Mouse (Mus musculus) macrophage (primary cell): ENCODE data around the gene Lztfl1. TPM values are rescaled to one million over a fixed set of nuclear protein-coding genes. Genes with fewer than 3 reads are reported as not detected.
"Not testable (repeated sequence)": the region's sequence is repeated elsewhere in the genome, so short reads cannot be mapped to it uniquely, and the experiment has no call there.

ENCODE experiments used
- H3K27ac ChIP-seq: fragments of 350-480 bp; formaldehyde crosslinking; 2 replicates; pipeline ENCODE4 v1.9.0; 2021
- H3K36me3 ChIP-seq: fragments of 350-480 bp; formaldehyde crosslinking; 2 replicates; pipeline ENCODE4 v1.9.0; 2021; ENCODE audit errors: inconsistent target
- H3K4me3 ChIP-seq: fragments of 350-480 bp; formaldehyde crosslinking; 2 replicates; pipeline ENCODE4 v1.9.0; 2021; ENCODE audit errors: inconsistent target
- H3K79me2 ChIP-seq: fragments of 350-480 bp; formaldehyde crosslinking; 2 replicates; pipeline ENCODE4 v1.9.0; 2021; ENCODE audit errors: inconsistent target
- WGBS: methylation state at CpG from one replicate; pipeline ENCODE4 v1.1.7; 2026; ENCODE audit warnings: inconsistent platforms; ENCODE audit not compliant: missing documents; 5-methylcytosine and 5-hydroxymethylcytosine counted together
- polyA plus RNA-seq: library from polyadenylated mRNA; stranded (reverse); fragments of 250-400 nt; gene quantifications from 3 replicates; pipeline ENCODE4 v1.2.4, GENCODE M21; 2018; ENCODE audit warnings: inconsistent platforms
- total RNA-seq, 78 experiments: library from RNA; depleted of rRNA; stranded (reverse); fragments of 250-400 nt; gene quantifications; 1 replicate in 9 of 78; 2 replicates in 24 of 78; 3 replicates in 43 of 78; 4 replicates in 2 of 78; pipeline ENCODE4 v1.2.4; 2018; ENCODE audit warnings: inconsistent platforms in 56 of 78

The Lztfl1 gene
- total RNA-seq (2018; cell fraction: chromatin; rRNA removed), result 100 to 1,000 TPM in 8 of 26 experiments, 10 to 100 TPM in 18; 26.4 to 266 (median 59.9) TPM
- 10 to 100 TPM in 25 of 26 experiments, 1 to 10 TPM in 1; 10.0 to 36.0 (median 15.7) TPM for total RNA-seq (2018; cell fraction: cytosol; rRNA removed)
- total RNA-seq (2018; cell fraction: nucleus; rRNA removed), result 100 to 1,000 TPM in 2 of 26 experiments, 10 to 100 TPM in 24; 18.0 to 129 (median 35.2) TPM
- 9.3 to 35.1 TPM (median 12.2 TPM) in 3 replicates for polyA plus RNA-seq

DNA sequence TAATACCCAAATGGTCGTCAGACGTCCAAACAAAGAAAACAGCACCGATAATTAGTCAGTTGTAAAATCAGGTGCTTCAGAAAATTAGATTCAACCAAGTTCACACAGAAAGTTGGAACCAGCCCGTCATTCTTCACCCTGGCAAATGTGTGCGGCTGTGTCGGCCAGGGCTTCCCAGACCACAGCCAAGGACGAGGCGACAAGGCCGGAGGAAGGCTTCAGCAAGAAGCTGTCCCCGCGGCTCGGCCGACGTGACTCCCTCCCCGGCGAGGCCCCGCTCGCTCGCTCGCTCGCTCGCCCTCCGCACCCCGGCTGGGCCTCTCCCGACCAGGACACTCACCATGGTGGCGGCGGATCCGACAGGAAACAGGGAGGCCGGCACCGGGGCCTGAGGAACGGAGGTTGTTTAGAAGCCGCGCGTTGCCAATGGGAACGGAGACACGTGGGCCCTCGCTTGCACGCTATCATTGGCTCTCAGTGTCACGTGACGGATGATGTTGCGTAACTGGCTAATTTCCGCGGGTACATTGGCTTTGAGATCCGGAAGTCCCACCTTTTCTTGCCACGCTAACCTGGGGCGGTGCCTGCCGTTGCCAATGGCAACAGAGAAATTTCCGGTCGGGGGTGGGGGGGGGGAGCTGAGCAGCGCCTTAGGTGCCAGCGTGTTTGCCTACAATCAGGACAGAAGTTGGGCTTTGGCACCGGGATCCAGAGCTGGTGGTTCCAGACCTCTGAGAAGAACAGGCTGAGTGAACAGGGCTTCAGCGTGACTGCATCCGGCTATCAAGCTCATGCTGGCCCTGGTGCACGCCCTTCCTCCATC is at the start of gene Lztfl1:
TSS of gene Lztfl1 (minus strand) at position 512 of the 823 bp plus-strand sequence.
- Histone ChIP-seq H3K36me3 (no peaks in the 10 kb centered on the region), H3K79me2 (peaks cover 4% of the 10 kb centered on the region; the same call in 1 of the 2 replicates), H3K4me3 (peak within 1 kb of the TSS; percentile 50), H3K27ac (no peak within 1 kb of the TSS)
- WGBS, result under 1% methylated on average over 53 of the region's 55 CpGs

DNA sequence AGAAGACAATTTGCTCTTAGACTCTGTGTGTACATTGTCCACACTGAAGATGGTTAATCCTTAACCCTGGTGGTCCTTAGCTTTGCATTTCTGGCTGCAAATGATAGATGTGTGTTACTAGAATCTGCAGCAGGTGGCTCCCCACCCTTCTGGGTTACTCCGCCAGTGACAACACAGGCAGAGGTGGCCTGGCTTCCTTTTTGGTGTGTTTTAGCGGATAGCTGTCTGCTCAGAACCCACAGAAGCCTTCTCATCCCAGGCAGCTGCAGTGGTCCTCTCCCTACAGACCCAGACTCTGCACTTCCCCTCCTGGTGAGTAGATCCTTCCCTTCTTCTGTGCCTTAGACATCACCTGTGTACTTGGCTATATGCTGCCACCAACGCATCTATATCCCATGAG is 49.5 kb upstream of the Lztfl1 start:
- Histone ChIP-seq H3K4me3 (no peak overlapping the region), H3K79me2 (no peaks in the 10 kb centered on the region), H3K27ac (no peak overlapping the region), H3K36me3 (no peaks in the 10 kb centered on the region)
- WGBS, result 86% methylated on average over 3 of the region's 3 CpGs

DNA sequence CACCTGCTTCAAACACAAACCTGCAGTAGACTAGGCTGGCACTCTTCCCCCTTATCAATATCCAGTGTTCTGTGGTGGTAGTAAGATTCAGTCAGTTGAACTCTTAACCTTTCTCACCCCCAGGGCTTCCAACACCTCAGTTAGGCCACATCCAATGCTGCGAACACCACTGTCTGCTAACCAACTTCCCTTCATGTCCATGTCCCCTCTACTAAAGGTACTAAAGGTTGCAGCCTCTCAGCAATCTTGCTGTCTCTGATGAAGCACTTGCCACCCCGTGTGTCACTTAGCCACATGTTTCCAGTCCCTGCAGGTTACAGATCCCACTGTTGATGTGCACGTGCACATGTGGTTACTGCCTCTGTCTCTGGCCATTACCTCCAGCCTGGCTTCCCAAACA is 46.3 kb upstream of the Lztfl1 start:
- Histone ChIP-seq H3K79me2 (no peaks in the 10 kb centered on the region), H3K27ac (no peak overlapping the region), H3K4me3 (no peak overlapping the region), H3K36me3 (no peaks in the 10 kb centered on the region)
- WGBS, result 91% methylated on average over 3 of the region's 3 CpGs

- no peak overlapping the region for H3K4me3 ChIP-seq
- no peaks in the 10 kb centered on the region for H3K36me3 ChIP-seq
- no peaks in the 10 kb centered on the region for H3K79me2 ChIP-seq
- WGBS, result 52% methylated on average over 4 of the region's 4 CpGs
- H3K27ac ChIP-seq, result no peak overlapping the region
Observed at GRCm38 (mm10) chr9:123762886-123763285, 45.4 kb upstream of the Lztfl1 start.

- H3K79me2 ChIP-seq, result no peaks in the 10 kb centered on the region
- H3K27ac ChIP-seq, result no peak overlapping the region
- H3K36me3 ChIP-seq, result no peaks in the 10 kb centered on the region
- no peak overlapping the region for H3K4me3 ChIP-seq
- WGBS, result 94% methylated on average over 3 of the region's 3 CpGs
Observed at GRCm38 (mm10) chr9:123760806-123761205, 43.3 kb upstream of the Lztfl1 start.

- H3K27ac ChIP-seq, result no peak overlapping the region
- no peak overlapping the region for H3K4me3 ChIP-seq
- 83% methylated on average over 4 of the region's 4 CpGs for WGBS
- no peaks in the 10 kb centered on the region for H3K79me2 ChIP-seq
- no peaks in the 10 kb centered on the region for H3K36me3 ChIP-seq
Observed at GRCm38 (mm10) chr9:123758645-123759044, 41.1 kb upstream of the Lztfl1 start.

- no peak overlapping the region for H3K4me3 ChIP-seq
- no peaks in the 10 kb centered on the region for H3K36me3 ChIP-seq
- H3K27ac ChIP-seq, result no peak overlapping the region
- WGBS, result 100% methylated on average over 1 of the region's 1 CpGs
- no peaks in the 10 kb centered on the region for H3K79me2 ChIP-seq
Observed at GRCm38 (mm10) chr9:123758156-123758555, 40.7 kb upstream of the Lztfl1 start.

DNA sequence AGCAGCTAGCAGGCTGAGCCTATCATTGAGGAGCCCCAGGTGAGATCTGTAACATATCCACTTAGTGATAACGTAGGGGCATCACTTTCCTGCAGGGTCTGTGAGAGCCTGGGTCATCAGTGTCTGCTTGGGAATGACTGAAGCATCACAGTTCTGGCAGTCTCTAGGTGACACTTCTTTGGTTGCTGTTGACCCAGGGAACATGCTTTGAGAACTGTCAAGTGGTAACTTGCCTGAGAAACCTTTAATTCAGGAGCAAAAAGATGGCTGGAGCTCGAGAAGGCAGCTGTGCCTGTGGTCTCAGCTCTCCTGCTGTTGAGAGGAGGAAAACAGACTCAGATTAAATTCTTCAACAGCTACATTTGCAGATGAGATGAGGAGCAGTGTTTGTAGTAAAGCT is 39.8 kb upstream of the Lztfl1 start:
- Histone ChIP-seq H3K4me3 (no peak overlapping the region), H3K36me3 (no peaks in the 10 kb centered on the region), H3K27ac (no peak overlapping the region), H3K79me2 (no peaks in the 10 kb centered on the region)
- 75% methylated on average over 2 of the region's 2 CpGs for WGBS

- Histone ChIP-seq H3K27ac (no peak overlapping the region), H3K36me3 (no peaks in the 10 kb centered on the region), H3K79me2 (no peaks in the 10 kb centered on the region), H3K4me3 (no peak overlapping the region)
- WGBS, result 49% methylated on average over 3 of the region's 3 CpGs
Observed at GRCm38 (mm10) chr9:123756752-123757151, 39.3 kb upstream of the Lztfl1 start.

DNA sequence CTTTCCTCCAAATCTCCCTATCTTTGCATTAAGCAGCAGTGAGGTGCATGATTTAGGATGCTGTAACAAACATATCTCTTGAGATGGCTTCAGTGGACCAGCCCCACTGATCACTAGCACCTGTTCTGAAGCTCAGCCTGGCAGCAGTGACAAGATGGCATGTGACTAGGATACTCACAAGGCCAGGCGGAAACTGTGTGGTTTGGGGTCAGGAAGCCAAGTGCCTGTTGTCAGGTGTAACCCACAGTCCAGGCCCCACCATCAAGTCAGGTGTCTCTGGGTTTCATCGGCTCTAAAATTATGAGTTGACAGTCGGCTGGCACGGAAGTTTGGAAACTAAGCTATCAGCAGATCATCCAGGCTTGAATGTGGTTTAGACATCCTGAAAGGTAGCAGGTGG is 36.8 kb upstream of the Lztfl1 start:
- Histone ChIP-seq H3K79me2 (no peaks in the 10 kb centered on the region), H3K27ac (no peak overlapping the region), H3K36me3 (no peaks in the 10 kb centered on the region), H3K4me3 (no peak overlapping the region)
- 31% methylated on average over 4 of the region's 4 CpGs for WGBS

GRCm38 (mm10) chr9:123749687-123750086 is 32.2 kb upstream of the Lztfl1 start:
- whole genome bisulfite sequencing, result 29% methylated on average over 2 of the region's 8 CpGs
- H3K27ac ChIP-seq, H3K4me3 ChIP-seq, H3K79me2 ChIP-seq, H3K36me3 ChIP-seq: not testable (repeated sequence)

DNA sequence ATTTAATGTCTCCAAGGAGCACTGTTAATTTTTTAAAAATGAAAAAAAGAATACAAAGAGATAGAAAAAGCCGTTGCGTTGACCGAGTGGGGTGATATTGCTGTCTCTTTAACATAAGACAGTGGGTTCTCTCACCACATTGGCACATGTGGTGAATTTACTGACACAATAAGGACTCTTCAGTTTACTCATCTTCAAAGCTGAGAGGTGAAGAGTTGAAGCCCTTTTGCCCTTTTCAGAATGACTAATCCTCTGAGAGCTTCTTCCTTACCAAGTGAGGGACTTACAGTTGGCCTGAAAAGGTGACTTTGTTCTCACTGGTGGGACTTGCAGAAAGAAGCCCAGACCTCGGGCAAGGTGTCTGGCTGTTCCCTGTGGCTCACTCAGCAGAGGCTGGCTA is 23.3 kb upstream of the Lztfl1 start:
- H3K4me3 ChIP-seq, result no peak overlapping the region
- no peaks in the 10 kb centered on the region for H3K36me3 ChIP-seq
- 96% methylated on average over 4 of the region's 4 CpGs for WGBS
- H3K79me2 ChIP-seq, result no peaks in the 10 kb centered on the region
- H3K27ac ChIP-seq, result no peak overlapping the region

DNA sequence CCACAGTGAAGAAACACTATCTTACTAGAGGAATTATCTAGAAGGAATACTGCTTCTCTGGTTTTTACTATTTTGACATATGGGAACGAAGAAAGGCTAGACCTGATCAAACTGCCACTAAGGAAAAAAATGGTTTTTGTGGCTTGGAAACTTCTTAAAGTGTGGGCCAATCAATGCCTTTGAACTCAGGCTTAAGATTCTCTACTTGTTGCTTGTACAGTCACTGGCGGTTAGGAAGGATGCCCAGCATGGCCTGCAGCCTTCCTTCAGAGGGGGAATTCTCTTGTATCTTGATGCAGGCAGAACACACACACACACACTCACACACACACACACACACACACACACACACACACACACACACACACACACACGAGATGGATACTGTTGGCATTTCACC is 16.6 kb upstream of the Lztfl1 start:
- no peak overlapping the region for H3K4me3 ChIP-seq
- no peaks in the 10 kb centered on the region for H3K79me2 ChIP-seq
- H3K36me3 ChIP-seq, result no peaks in the 10 kb centered on the region
- WGBS, result 81% methylated on average over 3 of the region's 3 CpGs
- H3K27ac ChIP-seq, result no peak overlapping the region

DNA sequence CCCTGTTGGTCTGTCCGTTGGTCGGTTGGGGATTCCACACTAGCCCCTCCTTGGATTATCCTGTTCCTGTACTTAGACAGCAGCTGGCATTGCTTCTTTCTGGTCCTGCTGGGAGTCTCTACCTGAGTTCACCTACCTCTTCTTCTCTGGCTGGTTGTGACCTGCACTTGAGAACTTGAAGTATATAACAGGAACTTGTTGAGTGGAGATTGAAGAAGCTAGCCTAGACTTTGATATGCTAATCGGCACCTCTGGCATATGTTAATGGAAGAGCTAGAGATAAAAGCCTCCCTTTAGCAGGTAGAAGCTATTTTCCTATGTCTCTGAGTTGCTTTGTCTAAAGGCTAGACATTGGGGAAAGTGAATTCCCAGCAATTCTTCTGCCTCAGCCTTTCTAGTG is 13.8 kb upstream of the Lztfl1 start:
- Histone ChIP-seq H3K27ac (no peak overlapping the region), H3K79me2 (no peaks in the 10 kb centered on the region), H3K4me3 (no peak overlapping the region), H3K36me3 (no peaks in the 10 kb centered on the region)
- 89% methylated on average over 3 of the region's 3 CpGs for whole genome bisulfite sequencing

- Histone ChIP-seq H3K4me3 (no peak overlapping the region), H3K36me3 (no peaks in the 10 kb centered on the region), H3K27ac (no peak overlapping the region), H3K79me2 (no peaks in the 10 kb centered on the region)
- 60% methylated on average over 2 of the region's 2 CpGs for whole genome bisulfite sequencing
Observed at GRCm38 (mm10) chr9:123722737-123723493, 5.4 kb upstream of the Lztfl1 start.
